In genomic region chr6:111571471-111572088, GRCm38 (mm10) we compare ENCODE assay signal across 20 mouse cellular contexts.
A peak's percentile ranks its signal among the peaks of the same experiment; 100 is the strongest.
DNase-seq lines count a peak whose midpoint lies in the region; ATAC-seq lines count a peak whose summit lies in the region.
"Had no signal": no experiment of that assay in that cellular context is flagged by ENCODE, and none has a peak within 500 bp of the region (broad histone marks: within the 10 kb centered on the region; RNA-seq: fewer than 3 reads in every experiment).

No protein-coding gene starts in this region.

- peak; percentile 3 to 21 for DNase-seq in kidney, postnatal 4 days
- no peak for DNase-seq in kidney, adult 8-10 months
- peak; percentile 44 for DNase-seq in hindbrain, embryonic 14.5 days (ENCODE audit: low spot score)
- DNase-seq in lung, postnatal 36 days: peak; percentile 7
- no peak for DNase-seq in kidney, postnatal 14 days
- DNase-seq: adrenal gland, adult 8-10 months; cerebellum, adult 18-20 months; cerebellum, postnatal 14 days; liver; right cerebral cortex, adult 18-20 months; right cerebral cortex, postnatal 4 days; thymus, postnatal 14 days had no signal

- H3K27ac ChIP-seq in hindbrain, embryonic 14.5 days: no peak overlapping the region
- H3K27ac ChIP-seq in hindbrain, embryonic 16.5 days (ENCODE audit: low read depth, low read length): no peak overlapping the region
- H3K27ac ChIP-seq: heart, embryonic 10.5 days; limb, embryonic 10.5 days; liver, embryonic 15.5 days; midbrain, embryonic 12.5 days; neural tube, embryonic 12.5 days had no signal

- H3K9ac ChIP-seq in hindbrain, embryonic 14.5 days: no peak overlapping the region
- H3K9ac ChIP-seq in hindbrain, embryonic 16.5 days (ENCODE audit: low read depth, low read length): no peak overlapping the region
- H3K9ac ChIP-seq: liver, embryonic 15.5 days; midbrain, embryonic 12.5 days; neural tube, embryonic 12.5 days had no signal

- H3K4me3 ChIP-seq in hindbrain, embryonic 14.5 days (replicated peaks; ENCODE audit: low read length): no peak overlapping the region
- no peak overlapping the region for H3K4me3 ChIP-seq in hindbrain, embryonic 16.5 days (ENCODE audit: low read length)
- H3K4me3 ChIP-seq: heart, embryonic 10.5 days; limb, embryonic 10.5 days; liver, embryonic 15.5 days; midbrain, embryonic 12.5 days; neural tube, embryonic 12.5 days had no signal

- no peaks in the 10 kb centered on the region for H3K9me3 ChIP-seq in hindbrain, embryonic 14.5 days (ENCODE audit: control insufficient read depth, low read length)
- H3K9me3 ChIP-seq in hindbrain, embryonic 16.5 days (ENCODE audit: control insufficient read depth, low read length): no peaks in the 10 kb centered on the region
- H3K9me3 ChIP-seq: heart, embryonic 10.5 days; limb, embryonic 10.5 days; liver, embryonic 15.5 days; midbrain, embryonic 12.5 days; neural tube, embryonic 12.5 days had no signal

- H3K4me2 ChIP-seq in hindbrain, embryonic 14.5 days (replicated peaks): no peak overlapping the region
- no peak overlapping the region for H3K4me2 ChIP-seq in hindbrain, embryonic 16.5 days (ENCODE audit: low read length)
- H3K4me2 ChIP-seq: liver, embryonic 15.5 days; midbrain, embryonic 12.5 days; neural tube, embryonic 12.5 days had no signal

- 46% methylated on average over 4 of the region's 4 CpGs for WGBS in hindbrain, embryonic 14.5 days
- WGBS in hindbrain, embryonic 16.5 days: 44% methylated on average over 4 of the region's 4 CpGs

- ATAC-seq in hindbrain, embryonic 14.5 days (ENCODE audit: low FRiP score): peak; percentile 83; the same call in 1 of the 2 replicates
- peak; percentile 63 for ATAC-seq in hindbrain, embryonic 16.5 days
- ATAC-seq in megakaryocyte progenitor cell, adult 5-6 weeks (replicated peaks; ENCODE audit: poor library complexity): no peak
- ATAC-seq: intestine, embryonic 16.5 days had no signal

- no peaks in the 10 kb centered on the region for H3K36me3 ChIP-seq in hindbrain, embryonic 14.5 days (replicated peaks; ENCODE audit: control insufficient read depth, insufficient read depth)
- no peaks in the 10 kb centered on the region for H3K36me3 ChIP-seq in hindbrain, embryonic 16.5 days (ENCODE audit: control insufficient read depth, insufficient read depth, low read length)
- H3K36me3 ChIP-seq: heart, embryonic 10.5 days; limb, embryonic 10.5 days; liver, embryonic 15.5 days; midbrain, embryonic 12.5 days; neural tube, embryonic 12.5 days had no signal

- H3K27me3 ChIP-seq in hindbrain, embryonic 14.5 days (ENCODE audit: control insufficient read depth, insufficient read depth, low read length): no peaks in the 10 kb centered on the region
- H3K27me3 ChIP-seq in hindbrain, embryonic 16.5 days (replicated peaks; ENCODE audit: control insufficient read depth, insufficient read depth, low read length): no peaks in the 10 kb centered on the region
- H3K27me3 ChIP-seq: liver, embryonic 15.5 days; midbrain, embryonic 12.5 days; neural tube, embryonic 12.5 days had no signal

- H3K4me1 ChIP-seq in hindbrain, embryonic 14.5 days (replicated peaks; ENCODE audit: control insufficient read depth, insufficient read depth, low read length): no peaks in the 10 kb centered on the region
- H3K4me1 ChIP-seq in hindbrain, embryonic 16.5 days (ENCODE audit: control insufficient read depth, insufficient read depth, low read depth, low read length): no peaks in the 10 kb centered on the region
- H3K4me1 ChIP-seq: heart, embryonic 10.5 days; limb, embryonic 10.5 days; liver, embryonic 15.5 days; midbrain, embryonic 12.5 days; neural tube, embryonic 12.5 days had no signal

Comparison
In these comparisons a context has a peak if more than half of its experiments do, and no peak if none do; other contexts are left out.
1. DNase-seq: peak in kidney, postnatal 4 days (2 of 2), hindbrain, embryonic 14.5 days (single experiment) and lung, postnatal 36 days (single experiment); none in kidney, adult 8-10 months (0 of 2) and kidney, postnatal 14 days (single experiment).